ENCODE assay signal across 24 mouse cellular contexts in genomic region chr8:12976290-12976689, GRCm38 (mm10). TPM values are rescaled to one million over a fixed set of nuclear protein-coding genes. Genes with fewer than 3 reads are reported as not detected.
DNase-seq lines count a peak whose midpoint lies in the region; ATAC-seq lines count a peak whose summit lies in the region.
"Had no signal": no experiment of that assay in that cellular context is flagged by ENCODE, and none has a peak within 500 bp of the region (broad histone marks: within the 10 kb centered on the region; RNA-seq: fewer than 3 reads in every experiment).

No protein-coding gene starts in this region.

- DNase-seq in kidney, postnatal 14 days: peak; percentile 23
- no peak for DNase-seq in kidney, adult 9 months
- DNase-seq in ovary, postnatal 36 days (ENCODE audit: low spot score): peak; percentile 19
- DNase-seq in ovary, adult 18-20 months (ENCODE audit: low spot score): no peak
- DNase-seq in lung, postnatal 25 days (ENCODE audit: low spot score): no peak
- no peak for DNase-seq in embryo, embryonic 10 days (ENCODE audit: low spot score)
- DNase-seq: adrenal gland, adult 2 months; adrenal gland, postnatal 14 days; cerebellum, adult 11 months; cerebellum, adult 2 months; cerebellum, adult 9-11 months; cerebellum, postnatal 25 days; gastrocnemius, adult 2 months; gastrocnemius, postnatal 14 days; heart, adult 18-20 months; heart, postnatal 10 days; heart, postnatal 36 days had no signal

- ATAC-seq in hematopoietic stem cell, adult 5-6 weeks (replicated peaks in 1 of 2; ENCODE audit: insufficient read depth in 1 of 2, low FRiP score in 2 of 2, low TSS enrichment in 1 of 2, low read depth in 1 of 2, poor library complexity in 2 of 2, severe bottlenecking in 2 of 2): peak; percentile 58 to 74
- peak; percentile 38 for ATAC-seq in megakaryocyte progenitor cell, adult 5-6 weeks (replicated peaks; ENCODE audit: poor library complexity)
- ATAC-seq: CD4-positive, CD25-positive, alpha-beta regulatory T cell, adult 4 months; forebrain, embryonic 13.5 days; forebrain, embryonic 16.5 days; hindbrain, postnatal 0 days had no signal

RNA-seq across cellular contexts. Expression of gene F7, which starts 49.5 kb away (rescaled TPM):
- total RNA-seq in hematopoietic stem cell, adult 5-6 weeks (2017): 0.31 and 0.79 TPM in 2 replicates
- 0.15 and 0.72 TPM in 2 replicates for total RNA-seq in megakaryocyte progenitor cell, adult 5-6 weeks (2015)
- 0.44 and 0.79 TPM in 2 replicates for total RNA-seq in megakaryocyte progenitor cell, adult 5-6 weeks (2017)
- total RNA-seq: gastrocnemius, adult 2 months; gastrocnemius, postnatal 14 days; heart, postnatal 10 days; MEL had no signal

Comparison
In these comparisons a context has a peak if more than half of its experiments do, and no peak if none do; other contexts are left out.
1. DNase-seq: peak in kidney, postnatal 14 days (single experiment) and ovary, postnatal 36 days (single experiment); none in kidney, adult 9 months (single experiment), ovary, adult 18-20 months (single experiment), lung, postnatal 25 days (single experiment) and embryo, embryonic 10 days (single experiment).